Mouse (Mus musculus): Measurements from ENCODE around the gene Htr1b.

Gene Htr1b

GRCm38 (mm10) chr9:81633437-81633973 is at the start of gene Htr1b:
Gene Htr1b, minus strand, starts transcription at chr9:81633828.
- DNase-seq: peak; percentile 30

GRCm38 (mm10) chr9:81676716-81677115 is 43.1 kb upstream of the Htr1b start:
- DNase-seq: peak; percentile 75

- no peak for DNase-seq
These were observed 3.9 kb upstream of the Htr1b start for GRCm38 (mm10) chr9:81637486-81637885.

GRCm38 (mm10) chr9:81635109-81635508 is 1.5 kb upstream of the Htr1b start:
- DNase-seq: peak; percentile 46

- no peak for DNase-seq
These were observed 535 bp upstream of the Htr1b start for GRCm38 (mm10) chr9:81634163-81634562.

- DNase-seq: no peak
These were observed 742 bp downstream of the Htr1b start for GRCm38 (mm10) chr9:81632736-81633436.

GRCm38 (mm10) chr9:81632191-81632735 is 1.4 kb downstream of the Htr1b start:
- no peak for DNase-seq

- DNase-seq: no peak
These were observed 2.0 kb downstream of the Htr1b start for GRCm38 (mm10) chr9:81631581-81632091.

- peak; percentile 72 for DNase-seq
These were observed 6.6 kb downstream of the Htr1b start for GRCm38 (mm10) chr9:81626899-81627606.

- no peak for DNase-seq
These were observed 7.7 kb downstream of the Htr1b start for GRCm38 (mm10) chr9:81625898-81626297.

GRCm38 (mm10) chr9:81622873-81623272 is 10.8 kb downstream of the Htr1b start:
- DNase-seq: no peak

- DNase-seq: no peak
These were observed 22.6 kb downstream of the Htr1b start for GRCm38 (mm10) chr9:81611022-81611421.
